Comparison of ENCODE assay signal across 24 mouse cellular contexts in genomic region chr12:3606202-3606601, GRCm38 (mm10).
"Had no signal": no experiment of that assay in that cellular context is flagged by ENCODE, and none has a peak within 500 bp of the region (broad histone marks: within the 10 kb centered on the region; RNA-seq: fewer than 3 reads in every experiment).

No protein-coding gene starts in this region.

- H3K9ac ChIP-seq: heart, embryonic 12.5 days; hindbrain, embryonic 13.5 days; hindbrain, embryonic 15.5 days; kidney, embryonic 15.5 days; limb, embryonic 13.5 days; limb, embryonic 15.5 days; liver, embryonic 12.5 days; liver, embryonic 14.5 days had no signal

- H3K4me2 ChIP-seq: heart, embryonic 12.5 days; hindbrain, embryonic 13.5 days; hindbrain, embryonic 15.5 days; kidney, embryonic 15.5 days; limb, embryonic 13.5 days; limb, embryonic 15.5 days; liver, embryonic 12.5 days had no signal

- H3K9me3 ChIP-seq: heart, embryonic 10.5 days; heart, embryonic 12.5 days; hindbrain, embryonic 13.5 days; hindbrain, embryonic 15.5 days; kidney, embryonic 15.5 days; limb, embryonic 13.5 days; limb, embryonic 15.5 days; liver, embryonic 12.5 days had no signal

- H3K27ac ChIP-seq: heart, embryonic 10.5 days; hindbrain, embryonic 13.5 days; hindbrain, embryonic 15.5 days; hindbrain, postnatal 0 days; kidney, embryonic 15.5 days; kidney, postnatal 0 days; limb, embryonic 13.5 days; limb, embryonic 15.5 days; liver, embryonic 12.5 days; liver, embryonic 14.5 days had no signal

- ATAC-seq: hindbrain, postnatal 0 days; intestine, embryonic 16.5 days; liver, embryonic 12.5 days had no signal

- DNase-seq: gastrocnemius, postnatal 14 days; gastrocnemius, postnatal 36 days; heart, adult 18-20 months; heart, postnatal 10 days; kidney, adult 11 months; kidney, adult 2 months; kidney, adult 9 months; kidney, postnatal 14 days; kidney, postnatal 36 days; layer of hippocampus, adult 9-11 months; layer of hippocampus, postnatal 36 days; left cerebral cortex, postnatal 4 days had no signal

- H3K27me3 ChIP-seq: heart, embryonic 12.5 days; hindbrain, embryonic 13.5 days; hindbrain, embryonic 15.5 days; kidney, embryonic 15.5 days; limb, embryonic 13.5 days; limb, embryonic 15.5 days; liver, embryonic 12.5 days had no signal

- H3K4me1 ChIP-seq: heart, embryonic 10.5 days; heart, embryonic 12.5 days; hindbrain, embryonic 13.5 days; hindbrain, embryonic 15.5 days; kidney, embryonic 15.5 days; limb, embryonic 15.5 days; liver, embryonic 12.5 days had no signal

- H3K36me3 ChIP-seq: heart, embryonic 10.5 days; hindbrain, embryonic 15.5 days; limb, embryonic 15.5 days had no signal

- H3K4me3 ChIP-seq: heart, embryonic 10.5 days; heart, embryonic 12.5 days; hindbrain, embryonic 13.5 days; hindbrain, embryonic 15.5 days; kidney, embryonic 15.5 days; limb, embryonic 13.5 days; limb, embryonic 15.5 days; liver, embryonic 12.5 days had no signal
